Mouse (Mus musculus) c-Kit-negative CD71-positive TER-119-positive erythroid progenitor cells, embryonic 14.5 days (primary cell): ENCODE data around the gene Trip11.

Experiments used
- DNase-seq: peaks from one replicate; pipeline ENCODE4 v3.0.0-alpha.2; 2013; ENCODE audit warnings: low read depth, low spot score

Trip11 gene

DNA sequence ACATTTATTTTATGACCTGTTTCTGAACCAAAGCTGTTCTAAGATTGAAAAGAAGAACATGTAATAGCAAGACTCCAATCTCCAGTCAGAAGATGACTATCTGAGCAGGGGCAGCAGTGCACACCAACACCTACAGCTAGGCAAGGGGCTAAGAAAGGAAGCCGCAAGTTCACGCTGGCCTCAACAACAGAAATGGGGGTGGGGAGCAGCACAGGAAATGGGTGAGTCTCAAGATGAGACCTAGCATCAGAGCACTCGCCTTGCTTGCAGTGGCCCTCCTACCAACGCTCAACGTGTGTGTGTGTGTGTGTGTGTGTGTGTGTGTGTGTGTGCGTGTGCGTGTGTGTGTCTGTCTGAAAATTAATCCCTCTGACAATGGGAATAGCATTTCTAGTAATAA, 16.0 kb downstream of the Trip11 start:
- DNase-seq: no peak

GRCm38 (mm10) chr12:101893296-101893695, 19.8 kb downstream of the Trip11 start:
- DNase-seq: no peak

DNA sequence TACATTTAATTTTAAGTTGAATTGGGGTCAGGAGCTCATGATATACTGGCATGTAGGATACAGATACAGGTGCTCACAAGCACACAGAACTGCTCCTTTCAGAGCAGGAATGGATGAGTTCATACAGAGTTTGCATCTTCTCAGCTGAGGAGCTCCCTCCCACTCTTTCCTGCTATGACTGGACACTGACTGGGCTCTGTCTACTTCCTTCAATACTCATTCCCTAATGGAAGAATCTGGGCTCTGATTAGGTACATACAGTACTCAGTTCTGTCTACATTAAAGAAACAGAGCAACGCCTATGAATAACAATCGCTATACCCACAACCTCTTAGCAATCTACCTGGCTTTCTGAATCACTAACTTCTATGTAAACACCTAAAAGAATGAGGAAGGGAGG, 20.2 kb downstream of the Trip11 start:
- no peak for DNase-seq

- DNase-seq: no peak
These were observed 22.0 kb downstream of the Trip11 start for GRCm38 (mm10) chr12:101891066-101891465.

GRCm38 (mm10) chr12:101889351-101889750, 23.7 kb downstream of the Trip11 start:
- no peak for DNase-seq

DNA sequence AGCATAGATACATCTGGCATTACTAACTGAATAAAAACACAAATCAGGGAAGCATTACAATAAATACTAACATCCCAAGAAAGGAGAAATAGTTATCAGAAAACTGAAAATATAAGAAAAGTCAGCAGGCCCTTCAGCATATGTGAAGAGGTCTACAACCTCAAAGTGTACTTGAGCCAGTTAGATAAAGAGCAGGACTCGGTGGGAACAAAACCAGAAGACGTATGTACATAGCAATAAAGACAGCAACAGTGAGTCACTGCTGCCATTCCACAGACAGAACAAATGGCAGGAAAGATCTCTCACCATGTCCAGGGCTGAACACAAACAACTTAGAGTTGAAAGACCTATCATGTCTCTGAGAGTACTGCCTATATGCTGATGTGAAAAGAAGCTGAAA, 24.8 kb downstream of the Trip11 start:
- no peak for DNase-seq

DNA sequence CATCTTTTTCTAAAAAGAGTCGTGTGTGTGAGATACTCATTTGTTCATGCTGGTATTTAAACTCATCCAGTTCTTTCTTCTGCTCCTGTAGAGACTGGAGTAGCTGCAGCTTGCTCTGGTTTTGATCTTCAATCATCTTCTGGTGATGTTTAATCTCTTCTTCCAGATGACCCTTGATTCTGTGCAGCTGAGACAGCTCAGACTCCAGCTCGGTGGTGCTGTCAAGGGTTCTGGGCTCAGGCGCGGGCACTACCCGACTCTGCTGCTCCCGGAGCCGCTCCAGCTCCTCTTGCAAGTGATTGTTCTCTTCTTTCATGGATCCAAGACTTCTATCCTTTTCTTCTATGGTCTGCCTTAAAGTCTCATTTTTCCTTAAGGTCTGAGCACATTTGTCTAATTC, 28.1 kb downstream of the Trip11 start:
- no peak for DNase-seq

DNA sequence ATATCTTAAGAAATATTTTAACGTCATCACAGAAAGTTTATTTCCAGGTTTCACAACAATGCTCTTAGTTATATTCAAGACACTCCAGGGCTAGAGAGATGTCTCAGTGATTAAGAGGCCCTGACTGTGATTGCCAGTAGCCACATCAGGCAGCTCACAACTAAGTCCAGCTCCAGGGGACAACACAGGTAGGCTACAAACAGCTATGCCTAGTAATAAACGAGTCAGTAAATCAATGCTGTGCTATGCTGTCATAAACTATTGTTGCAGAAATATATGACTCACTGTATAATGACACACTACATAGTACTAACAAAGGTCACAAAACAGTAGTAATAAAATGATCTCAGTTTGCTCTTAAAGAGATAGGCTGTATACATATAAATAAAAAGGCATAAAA, 36.7 kb downstream of the Trip11 start:
- no peak for DNase-seq

DNA sequence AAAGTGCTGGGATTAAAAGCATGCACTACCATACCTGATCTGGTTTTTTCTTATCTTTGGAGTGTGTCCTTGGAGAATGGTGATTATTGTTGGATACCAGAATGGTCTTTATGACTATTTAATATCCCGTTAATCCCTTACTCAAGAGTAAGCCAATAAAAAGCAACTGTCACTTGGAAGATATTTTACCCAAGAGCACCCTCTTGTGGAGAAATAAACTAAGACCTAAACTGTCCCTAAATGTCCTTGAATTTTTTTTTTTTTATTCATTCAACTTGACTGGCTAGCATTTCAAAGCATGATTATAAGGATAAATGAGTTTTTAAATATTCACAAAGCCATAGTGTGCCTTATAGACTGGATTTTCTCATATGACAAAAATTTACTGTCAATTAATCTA, 38.0 kb downstream of the Trip11 start:
- no peak for DNase-seq

- no peak for DNase-seq
These were observed 50.6 kb downstream of the Trip11 start for GRCm38 (mm10) chr12:101862286-101862964.

DNA sequence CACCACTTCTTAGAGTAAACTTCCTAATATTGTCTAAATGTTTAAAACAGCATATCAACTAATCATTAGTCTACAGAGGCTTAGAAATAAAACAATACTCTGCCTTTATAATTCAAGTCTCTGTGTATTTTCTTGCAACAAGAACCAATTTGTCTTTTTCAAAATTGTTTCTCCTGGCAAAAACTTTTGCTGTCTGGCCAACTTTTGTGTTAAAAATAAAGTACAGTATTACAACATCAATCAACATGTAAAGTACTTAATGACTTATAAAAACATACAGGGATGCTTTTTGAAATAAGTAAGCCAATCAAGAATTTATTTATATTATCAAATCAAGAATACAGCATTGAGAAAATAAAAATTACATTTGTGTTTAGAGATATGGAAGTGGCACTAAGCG, 52.8 kb downstream of the Trip11 start:
- no peak for DNase-seq

DNA sequence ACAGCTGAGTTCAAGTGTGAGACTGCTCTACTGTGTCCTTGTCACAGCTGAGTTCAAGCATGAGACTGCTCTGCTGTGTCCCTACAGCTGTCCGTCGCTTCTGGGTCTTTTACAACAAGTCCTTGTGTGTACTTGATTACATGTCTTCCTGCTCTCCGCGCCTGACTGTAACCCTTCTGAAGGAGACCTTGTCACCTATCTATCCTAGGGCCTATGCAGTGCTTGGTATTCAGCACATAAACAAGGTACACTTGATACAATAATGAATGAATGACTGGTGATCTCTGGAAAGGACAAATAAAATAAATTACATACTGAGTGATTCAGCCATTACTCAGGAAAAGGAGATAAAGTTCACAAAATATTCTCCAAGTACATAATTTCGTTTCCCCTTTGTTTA, 55.1 kb downstream of the Trip11 start:
- no peak for DNase-seq

GRCm38 (mm10) chr12:101854336-101854735, 58.7 kb downstream of the Trip11 start:
- DNase-seq: no peak

DNA sequence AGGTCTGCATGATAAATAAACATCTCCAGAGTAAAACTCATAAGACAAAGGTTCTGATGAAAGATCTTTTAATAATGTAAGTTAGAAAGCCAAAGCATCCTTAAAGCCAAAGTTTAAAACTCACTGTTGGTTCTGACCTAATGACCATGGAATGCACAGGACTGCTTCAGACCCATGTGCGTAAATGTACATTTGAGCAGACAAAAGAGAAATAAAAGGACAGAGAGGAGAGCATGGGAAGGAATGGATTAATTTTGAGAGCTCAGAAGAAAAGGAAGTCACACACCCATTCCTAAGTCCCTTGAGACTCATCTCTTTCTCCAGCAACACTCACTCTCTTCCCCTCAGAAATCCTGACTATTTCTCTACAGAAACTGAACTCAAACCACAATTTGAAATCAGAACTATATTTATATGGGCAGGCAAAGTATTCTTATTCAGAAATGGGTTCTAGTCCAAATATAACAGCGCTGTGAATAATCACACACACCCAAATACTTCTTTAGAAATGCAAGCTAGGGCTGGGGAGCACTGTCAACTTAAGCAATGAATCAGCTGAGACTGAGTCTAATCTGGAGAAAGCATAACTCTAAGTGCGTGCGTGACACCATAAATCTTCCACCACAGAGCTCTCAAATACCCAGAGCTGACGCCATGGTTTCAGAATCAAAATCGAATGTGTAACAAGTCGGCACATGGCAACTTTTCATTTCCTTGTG, 61.1 kb downstream of the Trip11 start:
- DNase-seq: no peak

DNA sequence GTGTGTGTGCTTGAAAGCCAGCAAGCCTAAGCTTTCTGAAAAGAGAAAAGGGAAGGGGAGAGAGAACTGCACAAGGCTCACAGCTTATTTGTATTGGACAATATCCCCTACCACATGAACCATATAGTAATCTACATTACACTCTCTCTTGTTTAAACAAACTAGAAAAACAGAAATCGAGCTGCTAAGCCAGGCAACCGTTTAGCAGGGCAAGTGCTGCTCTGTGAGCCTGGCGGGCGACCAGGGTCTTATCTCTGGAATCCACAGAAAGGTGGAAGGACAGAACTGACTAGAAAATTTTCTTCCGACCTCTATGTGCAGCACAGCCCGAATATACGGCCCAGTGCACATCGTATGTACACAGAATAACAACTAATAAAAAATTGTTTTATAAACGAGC, 61.8 kb downstream of the Trip11 start:
- DNase-seq: no peak

DNA sequence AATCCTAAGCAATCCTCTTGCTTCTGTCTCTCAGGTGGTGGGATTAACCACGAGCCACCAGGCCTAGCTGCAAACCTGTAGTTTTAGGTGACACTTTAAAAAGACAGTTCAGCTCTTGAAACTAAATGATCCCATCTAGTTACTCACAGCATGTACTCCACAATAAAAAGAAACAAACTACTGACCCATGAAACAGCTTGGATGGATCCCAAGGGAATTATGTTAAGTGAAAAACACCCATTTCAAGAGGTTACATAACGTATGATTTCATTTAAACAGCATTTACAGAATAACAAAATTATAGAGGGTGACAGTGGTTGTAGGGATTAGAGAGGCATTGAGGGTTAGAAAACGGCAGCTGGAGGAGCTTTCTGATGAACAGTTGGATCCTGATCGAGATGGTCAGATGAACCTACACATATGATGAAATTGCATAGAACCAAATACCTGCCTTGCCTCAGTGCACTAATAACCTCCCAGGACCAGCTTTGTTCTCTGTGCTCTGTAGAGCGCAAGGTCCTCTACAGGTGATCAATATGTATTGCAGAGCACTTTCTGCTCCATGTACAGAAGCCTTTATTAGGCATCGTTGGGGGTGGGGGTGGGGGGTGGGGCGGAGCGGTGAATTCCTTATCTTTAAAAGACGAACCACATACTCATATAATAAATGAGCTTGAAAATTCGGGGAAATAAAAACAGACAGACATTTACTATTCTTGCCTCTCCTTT, 76.4 kb downstream of the Trip11 start:
- no peak for DNase-seq

DNA sequence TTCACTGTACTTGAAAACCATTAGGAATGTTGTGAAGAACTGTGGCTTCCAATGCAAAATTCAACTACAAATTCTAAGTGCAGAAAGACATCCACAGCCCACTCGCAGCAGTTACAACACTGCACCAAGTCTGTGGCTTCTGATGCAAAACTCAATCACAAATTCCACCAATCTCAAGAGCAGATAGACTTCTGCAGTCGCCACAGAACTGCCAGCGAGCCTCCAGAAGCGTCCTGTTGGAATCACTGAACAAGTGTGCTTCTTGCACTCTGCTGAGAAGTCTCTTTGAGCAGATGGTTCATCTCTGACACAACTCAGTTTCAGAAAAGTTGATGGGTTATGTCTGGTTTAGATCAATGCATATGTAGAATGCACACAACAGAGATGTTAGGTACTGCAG, 78.4 kb downstream of the Trip11 start:
- no peak for DNase-seq

- DNase-seq: no peak
These were observed 79.3 kb downstream of the Trip11 start for GRCm38 (mm10) chr12:101833776-101834175.

GRCm38 (mm10) chr12:101833115-101833506, 80.0 kb downstream of the Trip11 start:
- no peak for DNase-seq

GRCm38 (mm10) chr12:101832179-101833114, 80.6 kb downstream of the Trip11 start:
- DNase-seq: no peak

DNA sequence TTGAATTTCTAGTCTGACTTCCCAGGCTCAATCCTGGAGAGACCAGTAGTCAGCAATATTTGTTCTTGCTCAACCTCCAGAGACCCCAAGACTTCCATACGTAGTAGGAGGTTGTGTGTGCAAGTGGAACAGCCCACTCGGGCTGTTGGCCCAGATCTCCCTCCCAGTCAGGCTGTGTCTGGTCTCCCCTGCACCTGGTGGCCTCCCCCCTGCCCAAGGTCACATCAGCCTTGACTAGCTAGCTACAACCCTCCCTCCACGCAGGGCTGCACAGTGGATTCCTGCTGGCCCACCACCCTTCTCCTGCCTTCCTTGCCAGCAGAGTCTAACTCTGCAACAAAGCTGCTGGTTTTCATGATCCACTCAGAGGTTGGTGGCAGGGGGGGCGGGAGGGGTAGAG, 81.8 kb downstream of the Trip11 start:
- no peak for DNase-seq

DNA sequence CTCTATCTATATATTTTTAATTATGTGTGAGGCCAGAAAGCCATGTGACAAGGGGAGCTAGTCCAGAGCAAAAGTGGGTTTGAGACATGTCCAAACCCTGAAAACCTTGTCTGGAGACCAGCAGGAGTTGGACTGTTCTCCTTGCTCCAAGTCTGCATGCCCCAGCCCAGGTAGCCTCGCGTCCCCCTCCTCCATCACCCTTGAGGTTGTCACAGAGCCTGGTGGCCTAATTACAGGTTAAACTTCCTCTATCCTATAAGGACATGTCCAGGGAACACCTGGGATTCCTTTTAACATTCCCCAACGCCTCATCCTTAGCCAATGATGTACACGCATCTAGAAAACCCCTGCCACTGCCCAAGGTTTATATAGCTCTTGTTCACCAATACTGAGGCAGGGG, 89.9 kb downstream of the Trip11 start:
- DNase-seq: no peak
